Mouse (Mus musculus): ENCODE measurements around the gene Pdzd9.
"Not testable (repeated sequence)": the region's sequence is repeated elsewhere in the genome, so short reads cannot be mapped to it uniquely, and the experiment has no call there.

The Pdzd9 gene

GRCm38 (mm10) chr7:120670153-120670875 lies at the start of gene Pdzd9:
Pdzd9 (minus strand) TSS chr7:120670343.
- peak; percentile 36 for DNase-seq (ENCODE audit: low spot score)

- no peak for DNase-seq (ENCODE audit: low spot score)
Measured at GRCm38 (mm10) chr7:120717261-120717660, 47.1 kb upstream of the Pdzd9 start.

GRCm38 (mm10) chr7:120713951-120714350 lies 43.8 kb upstream of the Pdzd9 start:
- DNase-seq (ENCODE audit: low spot score) = not testable (repeated sequence)

GRCm38 (mm10) chr7:120713225-120713624 lies 43.1 kb upstream of the Pdzd9 start:
- no peak for DNase-seq (ENCODE audit: low spot score)

GRCm38 (mm10) chr7:120712071-120712470 lies 41.9 kb upstream of the Pdzd9 start:
- DNase-seq (ENCODE audit: low spot score) = no peak

- no peak for DNase-seq (ENCODE audit: low spot score)
Measured at GRCm38 (mm10) chr7:120703888-120704287, 33.7 kb upstream of the Pdzd9 start.

- DNase-seq (ENCODE audit: low spot score) = no peak
Measured at GRCm38 (mm10) chr7:120699586-120699985, 29.4 kb upstream of the Pdzd9 start.

- DNase-seq (ENCODE audit: low spot score) = no peak
Measured at GRCm38 (mm10) chr7:120696331-120696730, 26.2 kb upstream of the Pdzd9 start.

- DNase-seq (ENCODE audit: low spot score) = no peak
Measured at GRCm38 (mm10) chr7:120695641-120696040, 25.5 kb upstream of the Pdzd9 start.

- DNase-seq (ENCODE audit: low spot score) = no peak
Measured at GRCm38 (mm10) chr7:120695196-120695595, 25.1 kb upstream of the Pdzd9 start.

- DNase-seq (ENCODE audit: low spot score) = no peak
Measured at GRCm38 (mm10) chr7:120693831-120694375, 23.8 kb upstream of the Pdzd9 start.

GRCm38 (mm10) chr7:120690634-120691033 lies 20.5 kb upstream of the Pdzd9 start:
- no peak for DNase-seq (ENCODE audit: low spot score)

GRCm38 (mm10) chr7:120685227-120685626 lies 15.1 kb upstream of the Pdzd9 start:
- DNase-seq (ENCODE audit: low spot score) = no peak

GRCm38 (mm10) chr7:120684731-120685161 lies 14.6 kb upstream of the Pdzd9 start:
- no peak for DNase-seq (ENCODE audit: low spot score)

GRCm38 (mm10) chr7:120682002-120682401 lies 11.9 kb upstream of the Pdzd9 start:
- no peak for DNase-seq (ENCODE audit: low spot score)

- DNase-seq (ENCODE audit: low spot score) = no peak
Measured at GRCm38 (mm10) chr7:120679023-120679422, 8.9 kb upstream of the Pdzd9 start.

GRCm38 (mm10) chr7:120677764-120678531 lies 7.8 kb upstream of the Pdzd9 start:
- DNase-seq (ENCODE audit: low spot score) = peak; percentile 49

- peak; percentile 79 for DNase-seq (ENCODE audit: low spot score)
Measured at GRCm38 (mm10) chr7:120677001-120677643, 7.0 kb upstream of the Pdzd9 start, which contains the start of gene Mosmo. Mosmo (plus strand) TSS chr7:120677618.

- DNase-seq (ENCODE audit: low spot score) = no peak
Measured at GRCm38 (mm10) chr7:120671271-120671670, 1.1 kb upstream of the Pdzd9 start.

GRCm38 (mm10) chr7:120662079-120662478 lies 8.1 kb downstream of the Pdzd9 start:
- DNase-seq (ENCODE audit: low spot score) = no peak

GRCm38 (mm10) chr7:120647849-120648248 lies 22.3 kb downstream of the Pdzd9 start:
- DNase-seq (ENCODE audit: low spot score) = no peak

GRCm38 (mm10) chr7:120643217-120643616 lies 26.9 kb downstream of the Pdzd9 start:
- DNase-seq (ENCODE audit: low spot score) = no peak
